Mouse (Mus musculus) kidney, postnatal 25 days (tissue): ENCODE data around the gene Ap4b1.
A peak's percentile ranks its signal among the peaks of the same experiment; 100 is the strongest.
"Not testable (repeated sequence)": the region's sequence is repeated elsewhere in the genome, so short reads cannot be mapped to it uniquely, and the experiment has no call there.

Experiments used
- DNase-seq, 2 experiments: peaks; one replicate each; pipeline ENCODE4 v3.0.0; 2021; ENCODE audit warnings: mixed read lengths in 2 of 2

Gene Ap4b1

GRCm38 (mm10) chr3:103808891-103809798 lies at the start of gene Ap4b1, which contains the start of the genes Dclre1b and Gm43064:
Gene Ap4b1, plus strand, starts transcription at chr3:103809520.
Gene Dclre1b, minus strand, starts transcription at chr3:103809444.
Gene Gm43064, plus strand, starts transcription at chr3:103809573.
- DNase-seq: peak; percentile 95 to 97

- DNase-seq: no peak
Measured at GRCm38 (mm10) chr3:103766789-103767188, 42.5 kb upstream of the Ap4b1 start.

GRCm38 (mm10) chr3:103771531-103772130 lies 37.7 kb upstream of the Ap4b1 start:
- DNase-seq: peak; percentile 87 to 90

- peak; percentile 38 to 66 for DNase-seq
Measured at GRCm38 (mm10) chr3:103772846-103773245, 36.5 kb upstream of the Ap4b1 start.

GRCm38 (mm10) chr3:103773508-103773907 lies 35.8 kb upstream of the Ap4b1 start:
- DNase-seq: no peak

- no peak for DNase-seq
Measured at GRCm38 (mm10) chr3:103774009-103774408, 35.3 kb upstream of the Ap4b1 start.

- no peak for DNase-seq
Measured at GRCm38 (mm10) chr3:103777940-103778339, 31.4 kb upstream of the Ap4b1 start.

- no peak for DNase-seq
Measured at GRCm38 (mm10) chr3:103778660-103779059, 30.7 kb upstream of the Ap4b1 start.

GRCm38 (mm10) chr3:103779183-103779582 lies 30.1 kb upstream of the Ap4b1 start:
- DNase-seq: no peak

- no peak for DNase-seq
Measured at GRCm38 (mm10) chr3:103780271-103780670, 29.0 kb upstream of the Ap4b1 start.

GRCm38 (mm10) chr3:103780777-103781176 lies 28.5 kb upstream of the Ap4b1 start:
- DNase-seq: no peak

GRCm38 (mm10) chr3:103782844-103783609 lies 26.3 kb upstream of the Ap4b1 start:
- no peak for DNase-seq

- DNase-seq: no peak
Measured at GRCm38 (mm10) chr3:103787225-103787624, 22.1 kb upstream of the Ap4b1 start.

- peak in 1 of 2 experiments; percentile 50 for DNase-seq
Measured at GRCm38 (mm10) chr3:103789096-103789495, 20.2 kb upstream of the Ap4b1 start.

GRCm38 (mm10) chr3:103789891-103790345 lies 19.4 kb upstream of the Ap4b1 start:
- DNase-seq: peak; percentile 51 to 67

- DNase-seq: peak in 1 of 2 experiments; percentile 23
Measured at GRCm38 (mm10) chr3:103790346-103791145, 18.8 kb upstream of the Ap4b1 start.

- peak; percentile 94 to 98 for DNase-seq
Measured at GRCm38 (mm10) chr3:103791230-103792110, 17.9 kb upstream of the Ap4b1 start, which contains the start of gene Hipk1. Gene Hipk1, minus strand, starts transcription at chr3:103791563.

GRCm38 (mm10) chr3:103792111-103792406 lies 17.3 kb upstream of the Ap4b1 start:
- not testable (repeated sequence) for DNase-seq

- no peak for DNase-seq
Measured at GRCm38 (mm10) chr3:103792566-103792965, 16.8 kb upstream of the Ap4b1 start.

- DNase-seq: no peak
Measured at GRCm38 (mm10) chr3:103796389-103796788, 12.9 kb upstream of the Ap4b1 start.

GRCm38 (mm10) chr3:103799507-103799906 lies 9.8 kb upstream of the Ap4b1 start:
- no peak for DNase-seq
